Mouse (Mus musculus) liver, adult 2 months (tissue): ENCODE data around the gene Chpt1.

Experiments used
- CTCF ChIP-seq: fragments of 200-500 bp; IDR thresholded peaks from 2 replicates; pipeline ENCODE4 v1.5.1; 2011; ENCODE audit warnings: low read depth, low read length, control low read depth
- POLR2A ChIP-seq: fragments of 200-500 bp; IDR thresholded peaks from 2 replicates; pipeline ENCODE4 v1.6.1; 2011; ENCODE audit warnings: low read length, control low read depth; ENCODE audit not compliant: insufficient read depth; ENCODE audit errors: extremely low read depth

DNA sequence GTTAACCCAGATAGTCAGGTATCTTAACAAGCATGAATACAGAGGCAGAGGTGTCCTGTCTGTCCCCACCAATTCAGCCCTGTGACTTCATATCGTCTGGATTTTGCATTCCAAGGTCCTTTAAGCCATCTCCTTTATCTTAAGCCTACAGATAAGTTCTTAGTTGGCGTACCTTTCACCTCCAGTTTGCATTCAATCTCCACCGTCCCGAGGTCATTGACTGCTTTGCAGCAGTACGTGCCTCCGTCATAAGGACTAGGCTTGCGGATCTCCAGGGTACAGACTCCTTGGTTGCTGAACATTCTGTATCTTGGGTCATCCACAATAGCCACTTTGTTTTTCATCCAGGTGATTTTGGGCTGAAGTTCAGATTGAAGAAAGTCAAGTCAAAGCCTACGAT lies 18.9 kb upstream of the Chpt1 start:
- TF ChIP-seq CTCF, result no peak
- TF ChIP-seq POLR2A, result no peak
